Mouse (Mus musculus) layer of hippocampus, adult 11-12 months (tissue): Measurements from ENCODE around the gene Rps6kb1.

Experiments used
- DNase-seq: peaks from one replicate; pipeline ENCODE4 v3.0.0; 2022; ENCODE audit warnings: low spot score

The Rps6kb1 gene

DNA sequence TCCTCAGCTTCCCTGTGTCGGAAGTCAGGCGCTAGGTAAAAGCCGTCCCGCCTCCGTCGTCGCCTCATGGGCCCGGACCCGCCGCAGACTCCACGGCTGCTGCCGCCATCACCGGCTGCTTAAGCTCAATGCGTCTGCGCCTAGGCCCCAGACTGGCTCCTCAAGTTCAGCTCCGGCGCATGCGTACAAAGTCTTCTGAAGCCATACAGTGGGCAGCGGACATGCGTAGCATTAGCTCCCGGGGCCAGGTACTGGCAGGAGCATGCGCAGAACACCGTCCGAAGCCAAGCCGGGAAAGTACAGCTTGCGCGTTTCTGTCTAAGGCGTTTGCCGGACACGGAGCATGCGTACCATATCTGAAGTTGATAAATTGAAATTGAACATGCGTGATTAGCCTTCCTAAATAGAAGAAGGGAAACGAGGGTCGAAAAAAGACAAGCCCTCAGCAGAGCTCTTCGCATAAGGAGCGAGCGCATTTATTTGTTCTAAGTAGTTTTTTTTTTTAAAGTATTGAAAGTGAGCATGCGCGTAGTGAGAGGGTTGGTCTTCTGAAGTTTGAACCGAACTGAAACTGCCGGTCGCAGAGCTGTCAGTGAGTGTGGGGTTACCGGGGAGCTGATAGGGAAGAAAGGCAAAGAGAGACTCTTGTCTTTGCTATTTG lies at the start of gene Rps6kb1, which contains the start of gene Tubd1:
Gene Rps6kb1, minus strand, starts transcription at position 167 of the 661 bp plus-strand sequence.
Gene Tubd1, plus strand, starts transcription at position 353 of the 661 bp plus-strand sequence.
- peak; percentile 99 for DNase-seq

DNA sequence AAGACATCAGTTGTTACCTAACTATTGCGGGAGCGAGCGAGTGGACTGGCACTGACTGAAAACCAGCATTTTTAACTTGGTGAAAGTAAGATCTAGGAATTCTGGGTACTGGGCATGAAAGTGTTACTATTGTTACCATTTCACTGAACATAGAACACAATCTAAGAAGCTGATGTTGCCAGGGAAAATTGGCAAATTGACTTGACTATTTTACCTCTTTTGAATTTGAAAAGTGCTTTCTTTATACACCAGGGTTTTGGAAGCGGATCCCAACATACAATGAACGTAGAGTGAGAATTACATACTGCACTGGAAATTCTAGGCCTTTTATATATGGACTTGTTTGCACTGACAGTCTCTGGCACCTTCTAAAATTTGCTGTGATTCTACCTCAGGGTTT lies 48.8 kb upstream of the Rps6kb1 start:
- no peak for DNase-seq

DNA sequence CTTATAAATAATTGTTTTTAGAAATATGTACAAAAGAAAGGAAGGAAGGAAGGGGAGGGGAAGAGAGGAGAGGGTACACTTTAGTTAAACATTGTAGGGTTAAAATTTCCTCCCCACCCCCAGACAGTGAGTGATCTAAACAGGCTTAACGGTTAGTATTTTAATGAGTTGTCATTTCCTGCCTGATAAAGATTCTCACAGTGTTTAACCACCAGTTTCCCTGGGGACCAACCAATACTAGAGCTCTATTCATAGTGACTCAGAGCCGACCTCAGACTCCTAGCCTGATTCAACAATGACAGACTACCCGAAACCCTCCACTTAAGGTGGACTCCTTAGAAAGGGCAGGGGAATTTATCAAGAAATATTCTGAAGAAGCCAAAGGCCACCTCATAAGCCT lies 48.4 kb upstream of the Rps6kb1 start:
- DNase-seq, result no peak

DNA sequence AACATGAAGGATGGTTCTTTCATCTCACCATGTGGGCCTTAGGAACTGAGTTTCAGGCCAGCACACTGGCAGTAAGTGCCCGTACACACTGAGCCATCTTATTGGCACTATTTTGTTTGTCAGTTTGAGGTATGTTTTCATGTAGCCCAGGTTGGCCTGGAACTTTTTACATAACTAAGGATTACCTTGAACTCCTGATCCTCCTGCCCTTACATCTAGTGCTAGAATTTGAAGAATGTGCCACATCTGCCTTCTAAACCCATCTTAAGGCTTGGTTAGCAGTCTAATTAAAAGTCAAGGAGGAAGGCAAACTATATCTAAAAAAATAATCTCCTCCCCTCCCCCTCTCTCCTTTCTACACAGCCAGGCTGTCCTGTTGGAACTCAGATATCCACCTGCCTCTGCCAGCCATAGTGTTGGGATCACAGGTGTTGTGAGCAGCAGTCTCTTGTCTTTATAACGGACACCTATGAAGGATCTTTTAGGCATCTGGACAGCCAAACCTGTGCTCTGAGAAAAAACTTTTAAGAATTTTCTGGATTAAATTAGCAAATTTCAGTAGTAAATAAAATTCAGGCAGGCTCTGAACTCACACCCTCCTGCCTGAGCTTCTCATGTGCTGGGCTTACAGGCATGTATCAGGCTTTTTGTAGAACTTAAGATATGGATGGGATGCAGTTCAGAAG lies 47.5 kb upstream of the Rps6kb1 start:
- DNase-seq, result no peak

DNA sequence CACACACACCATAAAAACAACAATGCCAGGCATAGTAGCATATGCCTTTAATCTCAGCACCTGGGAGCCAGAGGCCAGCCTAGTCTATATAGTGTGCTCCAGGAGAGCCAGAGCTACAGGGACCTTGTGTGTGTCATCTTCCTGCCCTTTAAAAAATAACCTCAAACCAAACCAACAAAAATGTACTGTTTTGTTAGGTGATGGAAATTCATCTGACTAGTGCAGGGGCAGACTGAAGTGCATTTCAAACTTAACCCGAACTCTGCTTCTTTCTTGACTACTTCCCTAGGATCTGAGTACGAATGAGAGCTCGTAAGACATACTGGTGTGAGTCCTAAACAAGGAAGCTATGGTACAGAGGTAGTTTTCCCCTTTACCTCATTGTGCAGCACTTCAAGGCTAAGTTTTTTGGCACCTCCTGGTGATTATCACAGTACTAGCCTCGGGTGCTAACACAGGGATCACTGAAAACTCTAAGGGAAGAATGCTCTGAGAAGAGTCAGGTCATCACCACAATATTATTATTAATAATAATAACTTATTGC lies 46.8 kb upstream of the Rps6kb1 start:
- DNase-seq, result no peak

DNA sequence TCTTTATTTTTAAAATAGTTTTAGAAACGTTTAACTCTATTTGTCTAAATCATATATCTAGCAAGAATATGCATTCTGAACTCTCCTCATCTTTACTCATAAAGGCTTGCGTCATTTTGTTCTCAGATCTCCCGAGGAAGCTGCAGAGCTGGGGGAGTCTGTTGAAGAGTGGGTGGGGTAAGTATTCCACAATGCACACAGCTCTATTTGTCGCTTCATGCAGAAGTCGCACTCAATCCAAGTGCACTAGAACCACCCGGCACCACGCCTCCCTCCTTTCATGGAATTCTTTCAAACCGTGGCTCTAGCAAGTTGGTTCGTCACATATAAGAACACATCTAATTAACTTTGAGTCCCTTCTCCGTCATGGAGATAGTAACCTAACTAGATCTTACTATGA lies 46.0 kb upstream of the Rps6kb1 start:
- no peak for DNase-seq

DNA sequence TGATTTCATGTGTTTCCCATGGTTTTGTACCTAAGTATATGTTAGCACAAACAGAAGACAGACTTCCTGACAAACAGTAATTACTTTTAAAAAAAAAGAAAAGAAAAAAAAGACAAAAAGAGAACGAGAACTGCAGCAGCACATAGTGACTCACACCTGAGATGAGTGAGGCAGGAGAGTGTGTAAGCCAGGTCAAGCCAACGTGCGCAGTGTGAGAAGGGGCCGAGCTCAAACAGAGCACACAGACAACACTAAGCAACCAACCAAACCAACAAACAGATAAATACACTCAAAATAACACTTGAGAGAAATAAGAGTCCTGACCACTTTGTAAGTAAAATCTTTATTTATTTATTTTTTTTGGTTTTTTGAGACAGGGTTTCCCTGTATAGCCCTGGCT lies 45.5 kb upstream of the Rps6kb1 start:
- no peak for DNase-seq

DNA sequence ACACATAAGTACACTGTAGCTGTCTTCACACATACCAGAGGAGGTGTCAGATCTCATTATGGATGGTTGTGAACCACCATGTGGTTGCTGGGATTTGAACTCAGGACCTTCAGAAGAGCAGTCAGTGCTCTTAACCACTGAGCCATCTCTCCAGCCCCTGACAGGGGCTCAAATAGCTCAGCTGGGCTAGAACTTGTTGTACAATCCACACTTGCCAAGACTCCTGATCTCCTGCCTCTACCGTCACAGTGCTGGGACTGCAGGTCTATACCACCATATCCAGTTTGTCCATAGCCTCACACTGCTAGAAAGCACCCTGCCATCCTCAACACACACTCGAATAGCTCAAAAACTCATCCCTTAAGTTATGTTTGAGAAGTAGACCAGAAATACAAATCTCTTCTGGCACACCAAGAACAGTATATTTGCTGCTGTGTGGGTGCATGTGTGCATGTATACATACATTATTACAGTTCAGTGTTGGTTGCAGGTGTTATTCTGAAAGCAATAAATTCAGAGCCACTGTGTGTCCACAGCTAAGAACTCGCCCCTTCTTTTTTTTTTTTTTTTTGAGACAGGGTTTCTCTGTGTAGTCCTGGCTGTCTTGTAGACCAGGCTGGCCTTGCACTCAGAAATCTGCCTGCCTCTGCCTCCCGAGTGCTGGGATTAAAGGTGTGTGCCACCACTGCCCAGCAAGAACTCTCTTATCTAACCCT lies 44.1 kb upstream of the Rps6kb1 start:
- DNase-seq, result no peak

DNA sequence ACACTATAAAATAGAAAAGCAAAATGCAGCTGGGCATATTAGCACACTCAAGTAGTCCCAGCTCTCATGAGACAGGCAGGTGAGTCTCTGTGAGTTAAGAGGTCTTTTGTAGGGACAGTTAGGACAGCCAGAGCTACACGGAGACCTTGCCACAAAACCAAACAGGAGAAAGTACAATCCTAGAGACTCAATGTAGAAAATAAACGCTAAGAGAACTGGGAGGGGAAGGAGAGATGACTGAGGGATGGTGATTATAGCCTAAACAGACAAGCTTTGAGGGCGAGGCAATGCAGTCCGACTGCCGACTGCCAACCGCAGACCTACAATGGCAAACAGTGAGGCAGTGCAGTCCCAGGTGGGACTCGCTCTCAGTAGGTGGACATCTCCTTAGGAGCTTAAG lies 43.2 kb upstream of the Rps6kb1 start:
- no peak for DNase-seq

DNA sequence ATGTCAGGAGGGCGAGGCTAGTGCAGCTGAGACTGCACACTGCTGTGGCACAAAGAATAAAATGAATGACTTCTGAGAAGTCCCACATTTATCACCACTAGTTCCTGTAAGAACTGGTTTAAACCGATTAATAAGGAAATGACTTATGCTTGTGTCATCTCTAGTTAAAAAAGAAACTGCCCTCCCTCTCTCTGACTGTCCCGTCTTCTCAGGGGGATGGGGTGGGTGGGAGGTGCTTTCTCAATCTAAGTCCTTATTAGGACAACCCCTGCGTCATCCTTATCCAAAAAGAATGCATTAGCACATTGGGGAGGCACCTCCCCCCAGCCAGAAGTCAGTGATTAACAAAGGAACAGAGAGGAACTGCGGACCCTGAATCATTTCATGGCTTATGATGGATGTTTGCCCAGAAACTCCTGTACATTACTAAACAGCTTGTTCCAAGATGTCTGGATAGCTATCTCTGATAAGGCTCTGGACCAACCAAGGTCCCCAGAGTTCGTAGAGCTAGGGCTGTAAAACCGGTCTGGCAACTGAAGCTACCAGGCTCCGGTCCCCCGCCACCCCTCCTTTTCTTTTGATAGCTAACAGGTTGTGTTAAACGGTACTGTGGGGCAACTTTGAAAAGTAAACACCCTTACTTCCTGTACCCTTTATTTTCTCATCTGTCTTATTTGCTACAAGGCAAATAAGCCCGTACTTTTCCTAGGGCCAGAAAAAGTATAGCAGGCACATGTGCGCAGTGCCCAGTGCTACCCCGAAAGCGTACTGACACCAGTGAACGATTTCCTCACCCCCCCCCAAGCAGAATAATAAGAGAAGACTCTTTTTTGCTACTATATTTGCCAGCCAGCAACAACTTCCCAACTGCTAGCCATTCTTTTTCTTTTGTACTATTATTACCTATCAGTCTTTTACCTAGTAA lies 42.5 kb upstream of the Rps6kb1 start:
- DNase-seq, result no peak

DNA sequence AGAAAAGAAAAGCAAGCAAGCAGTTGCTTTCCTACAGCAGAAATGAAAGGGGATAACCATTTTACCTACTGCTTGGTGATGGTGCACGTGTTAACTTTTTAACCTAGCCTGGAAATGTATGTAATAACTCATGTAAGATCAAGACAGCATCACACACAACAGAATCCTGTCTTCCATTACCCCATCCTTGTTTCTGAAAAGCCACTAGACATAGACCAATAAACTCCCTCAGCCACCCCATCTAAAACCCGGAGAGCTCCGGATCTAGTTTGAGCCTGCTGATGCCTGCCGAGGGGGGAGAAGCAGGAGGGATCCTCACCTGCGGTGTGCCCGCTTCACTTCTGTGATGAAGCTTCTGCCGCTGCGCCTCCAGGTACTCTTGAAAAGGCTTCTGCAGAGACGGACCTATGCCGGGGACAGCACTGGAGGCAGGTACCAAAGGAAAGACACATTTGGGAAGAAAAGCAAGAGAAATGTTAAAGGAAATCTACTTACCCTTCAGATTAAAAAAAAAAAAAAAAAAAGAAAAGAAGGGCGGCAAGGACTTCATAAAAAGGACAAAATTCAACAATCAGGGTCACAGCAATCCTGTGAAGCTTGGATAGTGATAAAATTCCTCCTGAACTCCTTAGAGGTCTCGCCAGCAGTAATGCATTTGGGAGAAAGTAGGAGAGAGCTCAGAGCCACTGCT lies 41.7 kb upstream of the Rps6kb1 start:
- DNase-seq, result no peak

DNA sequence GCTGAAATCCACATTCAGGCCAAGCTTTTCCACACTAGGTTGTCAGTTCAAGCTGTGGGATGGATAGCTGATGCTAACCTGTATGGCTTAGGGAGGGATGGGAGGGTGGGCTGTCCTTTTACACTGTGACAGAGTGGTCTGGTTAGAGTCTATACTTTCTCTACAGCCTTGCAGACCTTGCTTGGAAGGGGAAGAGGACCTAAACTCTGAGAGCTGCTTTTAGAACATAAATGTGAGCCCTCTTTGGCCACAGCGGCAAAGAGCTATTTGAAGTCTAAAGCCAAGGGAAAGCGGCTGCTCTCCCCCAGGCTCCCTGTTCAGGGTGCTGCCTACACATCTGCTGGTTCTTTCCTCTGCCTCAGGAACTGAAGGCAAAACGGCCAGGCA lies 41.0 kb upstream of the Rps6kb1 start:
- DNase-seq, result no peak

DNA sequence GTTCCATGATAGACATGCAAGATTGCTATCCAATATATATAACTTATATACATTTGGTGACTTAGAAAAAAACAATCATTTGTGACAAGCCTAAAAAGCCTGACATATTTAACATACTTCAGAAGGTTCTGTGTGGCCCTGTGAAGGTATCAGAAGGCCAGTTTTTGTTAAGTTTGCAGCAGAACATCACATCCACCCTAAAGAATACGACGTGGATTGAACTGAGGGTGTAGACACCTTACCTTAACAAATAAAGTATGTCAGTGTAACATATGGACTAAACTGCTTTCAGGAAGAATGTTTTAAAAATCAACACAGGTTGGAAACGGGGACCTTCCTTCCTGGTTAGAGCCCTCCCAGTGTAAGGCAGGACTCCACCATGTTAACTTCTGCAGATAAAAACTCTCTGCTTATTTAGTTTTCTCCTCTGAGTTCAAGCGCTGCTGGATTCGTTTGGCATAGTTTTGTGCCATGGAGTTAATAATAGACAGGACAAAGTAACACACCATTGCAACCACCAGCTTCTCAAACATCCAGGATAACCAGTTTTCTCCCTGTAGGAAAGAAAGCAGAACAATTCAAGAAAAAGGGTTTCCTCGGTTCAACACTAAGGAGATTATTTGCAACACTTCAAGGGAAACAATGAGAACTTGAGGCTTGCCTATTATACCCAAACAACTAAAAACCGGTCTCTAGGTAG lies 40.4 kb upstream of the Rps6kb1 start:
- no peak for DNase-seq

DNA sequence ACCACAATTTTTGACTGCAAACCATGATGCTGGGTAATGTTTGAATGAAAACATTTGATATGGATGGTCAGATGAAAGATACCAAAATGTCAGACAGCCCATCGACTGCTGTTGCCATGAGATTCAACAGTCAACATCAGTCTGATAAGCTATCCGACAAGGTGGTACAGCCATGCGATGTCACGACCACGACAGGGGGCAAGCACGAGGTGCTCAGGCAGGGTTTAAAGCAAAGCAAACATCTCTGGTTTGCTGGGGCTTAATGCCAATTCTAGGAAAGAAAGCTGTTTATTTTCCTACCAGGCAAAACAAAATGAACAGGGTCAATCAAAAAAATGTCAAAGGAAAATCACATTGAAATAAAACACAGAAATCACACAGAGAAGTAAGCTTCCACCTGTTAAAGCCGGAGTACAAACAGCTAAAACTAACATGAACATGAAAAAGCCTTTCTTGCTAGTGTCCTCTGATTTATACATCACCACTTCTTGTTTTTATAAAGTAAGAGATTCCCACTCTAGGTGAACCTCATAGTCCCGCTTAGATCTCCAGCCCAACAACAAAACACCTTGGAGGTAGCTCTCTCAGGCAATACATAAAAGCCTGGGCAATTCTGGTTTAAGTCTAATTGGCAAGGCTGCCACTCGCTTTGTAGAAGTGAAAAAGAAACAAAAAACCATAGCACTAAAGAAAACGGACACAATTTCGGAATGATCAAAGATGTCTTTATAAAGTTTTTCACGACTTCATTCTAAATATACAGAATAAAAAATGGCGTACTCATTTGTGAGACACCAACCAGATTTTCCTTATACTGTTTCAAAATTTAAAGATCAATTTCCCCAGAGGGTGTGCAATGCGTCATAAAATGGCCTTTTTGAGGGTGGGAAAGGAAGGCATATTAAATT lies 39.6 kb upstream of the Rps6kb1 start:
- DNase-seq, result no peak

DNA sequence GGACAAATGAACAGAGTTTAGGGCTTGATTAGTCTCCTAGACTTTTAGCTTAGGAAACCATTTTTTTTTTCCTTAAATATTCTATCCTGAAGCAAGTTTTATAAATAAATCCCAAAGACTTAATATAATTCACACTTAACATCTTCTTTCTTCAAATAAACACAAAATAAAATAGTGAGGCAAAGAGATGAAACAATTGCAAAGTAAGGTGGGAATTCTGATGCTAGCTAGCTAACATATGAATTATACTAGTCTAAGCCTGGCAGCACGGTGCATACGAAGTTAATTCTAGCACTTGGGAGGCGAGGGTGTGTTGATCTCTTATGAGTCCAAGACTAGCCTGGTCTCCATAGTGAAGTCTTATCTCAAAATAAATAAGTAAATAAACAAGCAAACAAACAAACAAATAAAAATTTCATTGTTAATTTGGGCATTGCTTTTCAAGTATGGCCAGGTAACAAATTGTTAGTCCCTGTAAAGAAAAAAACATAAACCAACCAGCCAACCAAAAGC lies 38.8 kb upstream of the Rps6kb1 start:
- no peak for DNase-seq

DNA sequence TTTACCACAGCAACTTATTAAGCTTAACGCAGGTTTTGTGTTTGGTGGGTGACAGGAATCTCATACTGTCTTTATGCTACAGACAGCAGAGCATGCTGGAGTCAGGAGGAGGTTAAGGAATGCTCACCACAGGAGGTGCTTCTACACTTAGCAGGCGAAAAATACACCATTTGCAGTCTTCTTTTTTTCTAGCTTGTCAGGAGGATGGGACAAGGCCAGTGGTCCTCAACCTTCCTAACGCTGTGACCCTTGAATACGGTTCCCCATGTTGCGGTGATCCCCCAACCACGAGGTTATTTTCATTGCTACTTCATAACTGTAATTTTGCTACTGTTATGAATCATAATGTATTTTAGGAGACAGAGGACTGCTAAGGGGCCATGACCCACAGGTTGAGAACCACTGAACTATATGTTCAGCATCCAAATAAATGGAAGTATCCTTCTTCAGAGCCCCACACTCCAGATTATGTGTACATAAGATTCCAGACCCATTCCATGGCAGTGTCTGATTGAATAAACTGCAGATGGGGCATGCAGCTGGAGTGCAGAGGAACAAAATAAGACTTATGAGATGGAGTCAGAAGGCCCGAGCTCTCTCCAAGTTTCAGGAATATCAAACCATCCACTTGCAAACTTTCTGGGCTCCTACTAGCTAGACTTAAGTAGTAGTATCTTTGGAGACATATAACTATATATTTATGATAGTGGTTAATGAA lies 38.1 kb upstream of the Rps6kb1 start:
- no peak for DNase-seq

DNA sequence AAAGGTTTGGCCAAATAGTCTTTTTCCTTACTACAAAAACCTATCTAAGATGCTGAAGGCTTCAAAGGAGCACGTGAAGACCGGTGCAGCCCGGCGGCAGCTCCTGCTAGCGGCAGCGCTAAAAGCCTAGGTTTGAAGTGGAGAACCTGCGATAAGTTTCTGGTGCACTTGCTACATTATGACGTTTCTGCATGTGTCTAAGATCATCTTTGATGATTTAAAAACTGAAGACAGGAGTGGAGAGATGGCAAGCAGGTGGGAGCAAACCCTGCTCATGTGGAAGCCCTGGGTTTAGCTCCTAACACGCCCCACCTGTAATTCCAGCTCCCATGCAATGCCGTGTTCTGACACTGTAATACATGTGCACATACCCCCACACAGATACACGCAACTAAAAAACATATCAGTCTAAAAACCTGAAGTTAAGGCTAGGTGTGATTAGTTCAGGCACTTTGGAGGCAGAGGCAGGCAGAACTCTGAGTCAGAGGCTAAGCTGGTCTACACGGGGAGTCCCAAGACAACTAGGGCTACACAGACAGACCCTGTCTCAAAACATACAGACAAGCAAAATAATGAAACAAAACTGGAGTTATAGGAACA lies 37.4 kb upstream of the Rps6kb1 start:
- DNase-seq, result no peak

DNA sequence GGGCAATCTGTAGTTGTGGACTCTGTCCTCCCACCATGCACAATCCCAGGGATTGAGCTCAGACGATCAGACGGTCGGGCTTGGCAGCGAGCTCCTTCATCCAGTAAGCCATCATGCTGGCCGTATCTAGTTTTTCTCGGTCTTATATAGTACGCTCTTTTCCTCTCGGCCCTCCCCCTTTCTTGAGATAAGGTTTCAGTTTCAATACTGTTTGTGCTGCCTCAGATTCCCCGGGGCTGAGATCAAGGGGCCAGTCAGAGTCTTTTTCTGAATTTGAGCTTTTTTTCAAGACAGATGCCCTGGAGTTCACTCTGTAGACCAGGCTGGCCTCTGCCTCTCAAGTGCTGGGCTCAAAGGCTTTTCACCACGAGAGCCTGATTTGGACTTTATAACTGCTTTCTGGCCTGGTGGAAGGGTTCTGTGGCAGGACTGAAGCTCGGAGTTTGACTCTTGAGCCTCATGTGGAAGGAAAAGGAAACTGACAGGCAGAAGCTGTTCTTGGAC lies 36.7 kb upstream of the Rps6kb1 start:
- no peak for DNase-seq
